Mouse (Mus musculus) thymus, adult 2 months (tissue): ENCODE results near the gene Map4k4.

Experiments
- CTCF ChIP-seq: fragments of 200-500 bp; IDR thresholded peaks from 2 replicates; pipeline ENCODE4 v1.5.1; 2012; ENCODE audit warnings: mild to moderate bottlenecking, control low read depth, low read length, moderate library complexity, borderline replicate concordance; ENCODE audit not compliant: control insufficient read depth, poor library complexity, insufficient read depth; ENCODE audit errors: extremely low read depth
- POLR2A ChIP-seq: fragments of 200-500 bp; IDR thresholded peaks from 2 replicates; pipeline ENCODE4 v1.6.1; 2012; ENCODE audit warnings: mild to moderate bottlenecking, low read length, control low read depth, moderate library complexity; ENCODE audit not compliant: control insufficient read depth, poor library complexity, insufficient read depth; ENCODE audit errors: extremely low read depth

DNA sequence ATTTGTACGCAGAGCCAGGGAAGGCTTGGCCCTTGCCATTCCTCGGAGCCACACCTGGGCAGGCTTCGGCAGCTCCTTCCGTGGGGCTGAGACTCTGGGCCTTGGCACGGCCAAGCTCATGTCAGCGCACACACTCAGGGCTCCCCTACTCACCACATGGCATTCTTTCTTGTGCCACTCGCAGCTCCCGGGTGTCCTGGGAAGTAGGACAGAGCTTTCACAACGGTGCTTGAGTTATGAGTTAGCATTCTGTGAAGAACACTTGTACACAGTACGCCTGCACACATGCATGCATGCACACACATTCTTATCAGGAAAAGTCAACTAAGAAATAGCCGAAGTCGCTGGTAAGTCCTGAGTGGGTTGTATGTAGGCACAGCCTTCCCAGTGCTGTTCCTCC, 38.7 kb downstream of the Map4k4 start:
- no peak for TF ChIP-seq POLR2A
- TF ChIP-seq CTCF = no peak
